Mouse (Mus musculus): ENCODE results near the gene Cttnbp2nl.

- no peak for TF ChIP-seq CTCF (IDR thresholded peaks at IDR 0.05; ENCODE audit: insufficient read depth, low read depth, low read length)
- TF ChIP-seq POLR2A (IDR thresholded peaks at IDR 0.05; ENCODE audit: insufficient read depth, low read depth, low read length) = no peak
Measured at GRCm38 (mm10) chr3:105006101-105006500, 46.8 kb downstream of the Cttnbp2nl start.

Data from olfactory bulb, adult 2 months (tissue).